Mouse (Mus musculus): ENCODE results near the gene Stpg4. TPM values are rescaled to one million over a fixed set of nuclear protein-coding genes. Genes with fewer than 3 reads are reported as not detected.

Stpg4 gene
- polyA plus RNA-seq, 1 experiment from 2014 or later: not detected

GRCm38 (mm10) chr17:87366520-87366919 is 61.0 kb downstream of the Stpg4 start:
- H3K4me1 ChIP-seq (ENCODE audit: control insufficient read depth, insufficient read depth, low read length): peaks cover 11% of the 10 kb centered on the region; the same call in 1 of the 2 replicates
- H3K9ac ChIP-seq (ENCODE audit: low read length): no peak overlapping the region
- H3K9me3 ChIP-seq (replicated peaks; ENCODE audit: control insufficient read depth, low read length): no peaks in the 10 kb centered on the region
- WGBS: 34% methylated on average over 2 of the region's 2 CpGs
- no peaks in the 10 kb centered on the region for H3K36me3 ChIP-seq (ENCODE audit: control insufficient read depth, insufficient read depth, low read length)
- no peak for ATAC-seq (ENCODE audit: insufficient read depth, low FRiP score)
- no peak overlapping the region for H3K4me2 ChIP-seq (ENCODE audit: low read depth, low read length)
- no peaks in the 10 kb centered on the region for H3K27me3 ChIP-seq (ENCODE audit: control insufficient read depth, insufficient read depth, low read length)
- no peak overlapping the region for H3K27ac ChIP-seq (ENCODE audit: low read length)
- no peak overlapping the region for H3K4me3 ChIP-seq (replicated peaks; ENCODE audit: low read length)

GRCm38 (mm10) chr17:87365268-87365667 is 62.3 kb downstream of the Stpg4 start:
- Histone ChIP-seq H3K4me2 (ENCODE audit: low read depth, low read length) (no peak overlapping the region), H3K27ac (ENCODE audit: low read length) (no peak overlapping the region), H3K4me1 (ENCODE audit: control insufficient read depth, insufficient read depth, low read length) (peaks cover 11% of the 10 kb centered on the region; the same call in 1 of the 2 replicates), H3K36me3 (ENCODE audit: control insufficient read depth, insufficient read depth, low read length) (no peaks in the 10 kb centered on the region), H3K9ac (ENCODE audit: low read length) (no peak overlapping the region), H3K4me3 (replicated peaks; ENCODE audit: low read length) (no peak overlapping the region), H3K27me3 (ENCODE audit: control insufficient read depth, insufficient read depth, low read length) (no peaks in the 10 kb centered on the region), H3K9me3 (replicated peaks; ENCODE audit: control insufficient read depth, low read length) (no peaks in the 10 kb centered on the region)
- 44% methylated on average over 8 of the region's 8 CpGs for WGBS
- ATAC-seq (ENCODE audit: insufficient read depth, low FRiP score): no peak

GRCm38 (mm10) chr17:87364108-87364507 is 63.4 kb downstream of the Stpg4 start:
- Histone ChIP-seq H3K9me3 (replicated peaks; ENCODE audit: control insufficient read depth, low read length) (no peaks in the 10 kb centered on the region), H3K4me1 (ENCODE audit: control insufficient read depth, insufficient read depth, low read length) (peaks cover 11% of the 10 kb centered on the region; the same call in 1 of the 2 replicates), H3K27ac (ENCODE audit: low read length) (no peak overlapping the region), H3K36me3 (ENCODE audit: control insufficient read depth, insufficient read depth, low read length) (no peaks in the 10 kb centered on the region), H3K4me2 (ENCODE audit: low read depth, low read length) (no peak overlapping the region), H3K9ac (ENCODE audit: low read length) (no peak overlapping the region), H3K27me3 (ENCODE audit: control insufficient read depth, insufficient read depth, low read length) (no peaks in the 10 kb centered on the region), H3K4me3 (replicated peaks; ENCODE audit: low read length) (no peak overlapping the region)
- WGBS: 78% methylated on average over 15 of the region's 15 CpGs
- ATAC-seq (ENCODE audit: insufficient read depth, low FRiP score): no peak

- 63% methylated on average over 3 of the region's 3 CpGs for WGBS
Measured at GRCm38 (mm10) chr17:87361132-87361531, 66.4 kb downstream of the Stpg4 start.

GRCm38 (mm10) chr17:87357506-87357905 is 70.0 kb downstream of the Stpg4 start:
- 66% methylated on average over 9 of the region's 9 CpGs for WGBS
- H3K9me3 ChIP-seq (replicated peaks; ENCODE audit: control insufficient read depth, low read length): no peaks in the 10 kb centered on the region
- H3K4me1 ChIP-seq (ENCODE audit: control insufficient read depth, insufficient read depth, low read length): peaks cover 5% of the 10 kb centered on the region; the same call in 1 of the 2 replicates
- no peak overlapping the region for H3K27ac ChIP-seq (ENCODE audit: low read length)
- H3K4me3 ChIP-seq (replicated peaks; ENCODE audit: low read length): no peak overlapping the region
- H3K27me3 ChIP-seq (ENCODE audit: control insufficient read depth, insufficient read depth, low read length): no peaks in the 10 kb centered on the region
- no peak overlapping the region for H3K9ac ChIP-seq (ENCODE audit: low read length)
- no peak for ATAC-seq (ENCODE audit: insufficient read depth, low FRiP score)
- no peak overlapping the region for H3K4me2 ChIP-seq (ENCODE audit: low read depth, low read length)
- H3K36me3 ChIP-seq (ENCODE audit: control insufficient read depth, insufficient read depth, low read length): no peaks in the 10 kb centered on the region

More at GRCm38 (mm10) chr17:87361132-87361531, 66.4 kb downstream of the Stpg4 start:
- no peak for ATAC-seq (ENCODE audit: insufficient read depth, low FRiP score)
- H3K27me3 ChIP-seq (ENCODE audit: control insufficient read depth, insufficient read depth, low read length): no peaks in the 10 kb centered on the region
- H3K9ac ChIP-seq (ENCODE audit: low read length): no peak overlapping the region
- no peak overlapping the region for H3K4me2 ChIP-seq (ENCODE audit: low read depth, low read length)
- no peaks in the 10 kb centered on the region for H3K36me3 ChIP-seq (ENCODE audit: control insufficient read depth, insufficient read depth, low read length)
- no peak overlapping the region for H3K4me3 ChIP-seq (replicated peaks; ENCODE audit: low read length)
- no peak overlapping the region for H3K27ac ChIP-seq (ENCODE audit: low read length)
- peaks cover 8% of the 10 kb centered on the region; the same call in 1 of the 2 replicates for H3K4me1 ChIP-seq (ENCODE audit: control insufficient read depth, insufficient read depth, low read length)
- no peaks in the 10 kb centered on the region for H3K9me3 ChIP-seq (replicated peaks; ENCODE audit: control insufficient read depth, low read length)

- ATAC-seq (ENCODE audit: insufficient read depth, low FRiP score): no peak
- Histone ChIP-seq H3K27ac (ENCODE audit: low read length) (no peak overlapping the region), H3K4me1 (ENCODE audit: control insufficient read depth, insufficient read depth, low read length) (peaks cover 16% of the 10 kb centered on the region), H3K9me3 (replicated peaks; ENCODE audit: control insufficient read depth, low read length) (no peaks in the 10 kb centered on the region), H3K9ac (ENCODE audit: low read length) (no peak overlapping the region), H3K4me3 (replicated peaks; ENCODE audit: low read length) (no peak overlapping the region), H3K4me2 (ENCODE audit: low read depth, low read length) (no peak overlapping the region), H3K27me3 (ENCODE audit: control insufficient read depth, insufficient read depth, low read length) (no peaks in the 10 kb centered on the region), H3K36me3 (ENCODE audit: control insufficient read depth, insufficient read depth, low read length) (no peaks in the 10 kb centered on the region)
- 92% methylated on average over 5 of the region's 5 CpGs for WGBS
Measured at GRCm38 (mm10) chr17:87356261-87356660, 71.3 kb downstream of the Stpg4 start.

- no peak overlapping the region for H3K27ac ChIP-seq (ENCODE audit: low read length)
- no peaks in the 10 kb centered on the region for H3K27me3 ChIP-seq (ENCODE audit: control insufficient read depth, insufficient read depth, low read length)
- H3K9me3 ChIP-seq (replicated peaks; ENCODE audit: control insufficient read depth, low read length): no peaks in the 10 kb centered on the region
- 73% methylated on average over 8 of the region's 8 CpGs for WGBS
- no peak for ATAC-seq (ENCODE audit: insufficient read depth, low FRiP score)
- no peak overlapping the region for H3K4me2 ChIP-seq (ENCODE audit: low read depth, low read length)
- no peak overlapping the region for H3K9ac ChIP-seq (ENCODE audit: low read length)
- H3K4me3 ChIP-seq (replicated peaks; ENCODE audit: low read length): no peak overlapping the region
- H3K4me1 ChIP-seq (ENCODE audit: control insufficient read depth, insufficient read depth, low read length): peaks cover 24% of the 10 kb centered on the region
- H3K36me3 ChIP-seq (ENCODE audit: control insufficient read depth, insufficient read depth, low read length): no peaks in the 10 kb centered on the region
Measured at GRCm38 (mm10) chr17:87355456-87355855, 72.1 kb downstream of the Stpg4 start.

- no peak overlapping the region for H3K4me2 ChIP-seq (ENCODE audit: low read depth, low read length)
- WGBS: 93% methylated on average over 8 of the region's 8 CpGs
- H3K9ac ChIP-seq (ENCODE audit: low read length): no peak overlapping the region
- H3K27me3 ChIP-seq (ENCODE audit: control insufficient read depth, insufficient read depth, low read length): no peaks in the 10 kb centered on the region
- ATAC-seq (ENCODE audit: insufficient read depth, low FRiP score): no peak
- peaks cover 27% of the 10 kb centered on the region for H3K4me1 ChIP-seq (ENCODE audit: control insufficient read depth, insufficient read depth, low read length)
- H3K9me3 ChIP-seq (replicated peaks; ENCODE audit: control insufficient read depth, low read length): no peaks in the 10 kb centered on the region
- H3K4me3 ChIP-seq (replicated peaks; ENCODE audit: low read length): no peak overlapping the region
- H3K36me3 ChIP-seq (ENCODE audit: control insufficient read depth, insufficient read depth, low read length): no peaks in the 10 kb centered on the region
- no peak overlapping the region for H3K27ac ChIP-seq (ENCODE audit: low read length)
Measured at GRCm38 (mm10) chr17:87353745-87354320, 73.7 kb downstream of the Stpg4 start.

- Histone ChIP-seq H3K36me3 (ENCODE audit: control insufficient read depth, insufficient read depth, low read length) (no peaks in the 10 kb centered on the region), H3K9ac (ENCODE audit: low read length) (no peak overlapping the region), H3K9me3 (replicated peaks; ENCODE audit: control insufficient read depth, low read length) (no peaks in the 10 kb centered on the region), H3K4me1 (ENCODE audit: control insufficient read depth, insufficient read depth, low read length) (peaks cover 27% of the 10 kb centered on the region), H3K4me3 (replicated peaks; ENCODE audit: low read length) (no peak overlapping the region), H3K27me3 (ENCODE audit: control insufficient read depth, insufficient read depth, low read length) (no peaks in the 10 kb centered on the region), H3K4me2 (ENCODE audit: low read depth, low read length) (no peak overlapping the region), H3K27ac (ENCODE audit: low read length) (no peak overlapping the region)
- no peak for ATAC-seq (ENCODE audit: insufficient read depth, low FRiP score)
- 48% methylated on average over 1 of the region's 1 CpGs for WGBS
Measured at GRCm38 (mm10) chr17:87352898-87353225, 74.7 kb downstream of the Stpg4 start.
